Mouse (Mus musculus): ENCODE data around the gene Prodh2. TPM values are rescaled to one million over a fixed set of nuclear protein-coding genes. Genes with fewer than 3 reads are reported as not detected.

The Prodh2 gene
- total RNA-seq (2014; rRNA removed) (not detected in 2 replicates), polyA plus RNA-seq (2015; fragmentation: Nextera tagmentation; extraction: Ambion mirVana) (not detected in 2 replicates)

GRCm38 (mm10) chr7:30493401-30493931 lies at the start of gene Prodh2:
Prodh2 (plus strand) TSS chr7:30493622.
- no peaks in the 10 kb centered on the region for H3K36me3 ChIP-seq (ENCODE audit: insufficient read depth, low read length)
- no peak within 1 kb of the TSS for H3K4me3 ChIP-seq (ENCODE audit: low read depth, low read length)
- H3K27me3 ChIP-seq (ENCODE audit: insufficient read depth, low read length), result no peaks in the 10 kb centered on the region
- TF ChIP-seq CTCF (IDR thresholded peaks at IDR 0.05), result no peak
- ATAC-seq (ENCODE audit: low FRiP score) (no peak), DNase-seq (ENCODE audit: low spot score) (no peak)
- 56% methylated on average over 11 of the region's 11 CpGs for WGBS
- H3K9ac ChIP-seq (replicated peaks; ENCODE audit: low read length, poor library complexity, severe bottlenecking), result no peak within 1 kb of the TSS
- H3K4me2 ChIP-seq (ENCODE audit: low read depth, low read length, poor library complexity, severe bottlenecking), result no peak within 1 kb of the TSS
- H3K4me1 ChIP-seq (ENCODE audit: insufficient read depth, low read length), result no peaks in the 10 kb centered on the region
- H3K27ac ChIP-seq (ENCODE audit: low read depth, low read length), result no peak within 1 kb of the TSS
- H3K9me3 ChIP-seq (ENCODE audit: low read length), result no peaks in the 10 kb centered on the region

- 15% methylated on average over 9 of the region's 9 CpGs for WGBS
These were observed 49.7 kb upstream of the Prodh2 start for GRCm38 (mm10) chr7:30443696-30444095.

GRCm38 (mm10) chr7:30444154-30444970 lies 49.1 kb upstream of the Prodh2 start:
- no peaks in the 10 kb centered on the region for H3K9me3 ChIP-seq (ENCODE audit: low read length)
- ATAC-seq (ENCODE audit: low FRiP score) (peak; percentile 64), DNase-seq (ENCODE audit: low spot score) (peak; percentile 93)
- H3K4me1 ChIP-seq (ENCODE audit: insufficient read depth, low read length), result peaks cover 3% of the 10 kb centered on the region; the same call in 1 of the 2 replicates
- H3K27me3 ChIP-seq (ENCODE audit: insufficient read depth, low read length), result no peaks in the 10 kb centered on the region
- H3K4me2 ChIP-seq (ENCODE audit: low read depth, low read length, poor library complexity, severe bottlenecking), result peak overlapping the region; percentile 78
- H3K9ac ChIP-seq (replicated peaks; ENCODE audit: low read length, poor library complexity, severe bottlenecking), result peak overlapping the region; percentile 96
- peaks cover 23% of the 10 kb centered on the region for H3K36me3 ChIP-seq (ENCODE audit: insufficient read depth, low read length)
- peak overlapping the region; percentile 96 for H3K27ac ChIP-seq (ENCODE audit: low read depth, low read length)
- 1% methylated on average over 36 of the region's 38 CpGs for WGBS
- H3K4me3 ChIP-seq (ENCODE audit: low read depth, low read length), result peak overlapping the region; percentile 73
- TF ChIP-seq CTCF (IDR thresholded peaks at IDR 0.05), result no peak

More at GRCm38 (mm10) chr7:30443696-30444095, 49.7 kb upstream of the Prodh2 start:
- ATAC-seq (ENCODE audit: low FRiP score) (no peak), DNase-seq (ENCODE audit: low spot score) (peak; percentile 66)
- TF ChIP-seq CTCF (IDR thresholded peaks at IDR 0.05), result no peak
- Histone ChIP-seq H3K9ac (replicated peaks; ENCODE audit: low read length, poor library complexity, severe bottlenecking) (no peak overlapping the region; the same call in 1 of the 2 replicates), H3K27me3 (ENCODE audit: insufficient read depth, low read length) (no peaks in the 10 kb centered on the region), H3K27ac (ENCODE audit: low read depth, low read length) (peak overlapping the region; percentile 96; the same call in 1 of the 2 replicates), H3K9me3 (ENCODE audit: low read length) (no peaks in the 10 kb centered on the region), H3K36me3 (ENCODE audit: insufficient read depth, low read length) (peaks cover 28% of the 10 kb centered on the region), H3K4me3 (ENCODE audit: low read depth, low read length) (peak overlapping the region; percentile 73), H3K4me2 (ENCODE audit: low read depth, low read length, poor library complexity, severe bottlenecking) (peak overlapping the region; percentile 78), H3K4me1 (ENCODE audit: insufficient read depth, low read length) (peaks cover 3% of the 10 kb centered on the region; the same call in 1 of the 2 replicates)

- Histone ChIP-seq H3K4me2 (ENCODE audit: low read depth, low read length, poor library complexity, severe bottlenecking) (peak within 1 kb of the TSS; percentile 78), H3K4me3 (ENCODE audit: low read depth, low read length) (peak within 1 kb of the TSS; percentile 73), H3K27me3 (ENCODE audit: insufficient read depth, low read length) (no peaks in the 10 kb centered on the region), H3K9me3 (ENCODE audit: low read length) (no peaks in the 10 kb centered on the region), H3K9ac (replicated peaks; ENCODE audit: low read length, poor library complexity, severe bottlenecking) (peak within 1 kb of the TSS; percentile 96), H3K27ac (ENCODE audit: low read depth, low read length) (peak within 1 kb of the TSS; percentile 96), H3K4me1 (ENCODE audit: insufficient read depth, low read length) (peaks cover 3% of the 10 kb centered on the region; the same call in 1 of the 2 replicates), H3K36me3 (ENCODE audit: insufficient read depth, low read length) (peaks cover 16% of the 10 kb centered on the region)
- peak; percentile 77 for ATAC-seq (ENCODE audit: low FRiP score)
- under 1% methylated on average over 52 of the region's 72 CpGs for WGBS
- TF ChIP-seq CTCF (IDR thresholded peaks at IDR 0.05), result no peak
- DNase-seq (ENCODE audit: low spot score), result peak; percentile 75
These were observed 48.3 kb upstream of the Prodh2 start, which contains the start of gene Aplp1 for GRCm38 (mm10) chr7:30444971-30445751. Aplp1 (minus strand) TSS chr7:30445535.

GRCm38 (mm10) chr7:30450241-30450640 lies 43.2 kb upstream of the Prodh2 start:
- TF ChIP-seq CTCF (IDR thresholded peaks at IDR 0.05), result no peak
- H3K36me3 ChIP-seq (ENCODE audit: insufficient read depth, low read length), result no peaks in the 10 kb centered on the region
- no peak for ATAC-seq (ENCODE audit: low FRiP score)

More at GRCm38 (mm10) chr7:30450241-30450640, 43.2 kb upstream of the Prodh2 start:
- Histone ChIP-seq H3K4me2 (ENCODE audit: low read depth, low read length, poor library complexity, severe bottlenecking) (no peak overlapping the region), H3K9me3 (ENCODE audit: low read length) (no peaks in the 10 kb centered on the region), H3K9ac (replicated peaks; ENCODE audit: low read length, poor library complexity, severe bottlenecking) (no peak overlapping the region), H3K4me1 (ENCODE audit: insufficient read depth, low read length) (peaks cover 8% of the 10 kb centered on the region; the same call in 1 of the 2 replicates), H3K27ac (ENCODE audit: low read depth, low read length) (no peak overlapping the region), H3K27me3 (ENCODE audit: insufficient read depth, low read length) (peaks cover 24% of the 10 kb centered on the region), H3K4me3 (ENCODE audit: low read depth, low read length) (no peak overlapping the region)
- WGBS, result 73% methylated on average over 7 of the region's 7 CpGs
- no peak for DNase-seq (ENCODE audit: low spot score)
